Mouse (Mus musculus) CH12.LX (cell line): ENCODE data around the gene Fbxw22. TPM values are rescaled to one million over a fixed set of nuclear protein-coding genes. Genes with fewer than 3 reads are reported as not detected.
"Not testable (repeated sequence)": the region's sequence is repeated elsewhere in the genome, so short reads cannot be mapped to it uniquely, and the experiment has no call there.

Source experiments
- DNase-seq: peaks from one replicate; pipeline ENCODE4 v3.0.0-alpha.2; 2013; ENCODE audit errors: extremely low read depth
- H3K27ac ChIP-seq: 2 replicates; pipeline ENCODE4 v1.5.1; 2012; ENCODE audit warnings: low read depth, mild to moderate bottlenecking, control low read depth, moderate library complexity; ENCODE audit not compliant: insufficient read depth
- H3K27me3 ChIP-seq: replicated peaks from 2 replicates; pipeline ENCODE3; 2012; ENCODE audit warnings: inconsistent platforms
- H3K36me3 ChIP-seq, 2 experiments: replicated peaks in 1 of 2; 2 replicates each; pipeline versions ENCODE3 to v1.6.1; 2012; ENCODE audit warnings: inconsistent platforms in 1 of 2, low read length in 1 of 2, mild to moderate bottlenecking in 1 of 2, mixed read lengths in 1 of 2, moderate library complexity in 1 of 2; ENCODE audit not compliant: control insufficient read depth in 1 of 2, insufficient read depth in 1 of 2
- H3K4me1 ChIP-seq, 2 experiments: 2 replicates each; pipeline ENCODE4 v1.6.1; 2012; ENCODE audit warnings: inconsistent platforms in 1 of 2, moderate library complexity in 1 of 2; ENCODE audit not compliant: insufficient read depth in 2 of 2, control insufficient read depth in 1 of 2
- H3K4me2 ChIP-seq: 2 replicates; pipeline ENCODE4 v1.6.1; 2012; ENCODE audit warnings: low read depth, mild to moderate bottlenecking, control low read depth; ENCODE audit not compliant: poor library complexity, insufficient read depth, severe bottlenecking
- H3K4me3 ChIP-seq, 3 experiments: fragments of 150-350 bp in 1 of 3; sonication (generic) in 1 of 3; replicated peaks in 1 of 3; 2 replicates each; pipeline versions ENCODE3 to v1.5.1; 2011 to 2012; ENCODE audit warnings: low read depth in 2 of 3, low read length in 2 of 3, mild to moderate bottlenecking in 2 of 3, moderate library complexity in 2 of 3, control low read depth in 1 of 3, improper control_type of control experiment in 1 of 3, inconsistent platforms in 1 of 3, mixed read lengths in 1 of 3; ENCODE audit not compliant: poor library complexity in 1 of 3
- H3K79me2 ChIP-seq: replicated peaks from 2 replicates; pipeline ENCODE4 v1.6.1; 2012; ENCODE audit warnings: mild to moderate bottlenecking, moderate library complexity; ENCODE audit not compliant: control insufficient read depth, poor library complexity, insufficient read depth, severe bottlenecking; ENCODE audit errors: extremely low read depth
- H3K9ac ChIP-seq: 2 replicates; pipeline ENCODE4 v1.6.1; 2012; ENCODE audit warnings: low read depth, mild to moderate bottlenecking, control low read depth, moderate library complexity; ENCODE audit not compliant: insufficient read depth
- H3K9me3 ChIP-seq: replicated peaks from 2 replicates; pipeline ENCODE3; 2012; ENCODE audit warnings: low read length, inconsistent platforms, mixed read lengths
- CHD1 ChIP-seq: IDR thresholded peaks from 2 replicates; pipeline ENCODE4 v1.6.1; 2012; ENCODE audit warnings: low read depth, low read length, improper control_type of control experiment, inconsistent platforms
- CHD2 ChIP-seq: IDR thresholded peaks from 2 replicates; pipeline ENCODE4 v1.6.1; 2011; ENCODE audit warnings: low read length, improper control_type of control experiment
- CTCF ChIP-seq, 2 experiments: IDR thresholded peaks in 1 of 2; conservative IDR thresholded peaks in 1 of 2; 2 replicates each; pipeline ENCODE4 v1.5.1; 2011 to 2012; ENCODE audit warnings: low read depth in 2 of 2, low read length in 2 of 2, improper control_type of control experiment in 1 of 2, inconsistent platforms in 1 of 2, mild to moderate bottlenecking in 1 of 2, moderate library complexity in 1 of 2
- EP300 ChIP-seq: IDR thresholded peaks from 2 replicates; pipeline ENCODE4 v1.6.1; 2011; ENCODE audit warnings: low read length, improper control_type of control experiment
- ETS1 ChIP-seq: conservative IDR thresholded peaks from 2 replicates; pipeline ENCODE4 v1.6.1; 2012; ENCODE audit warnings: low read depth, mild to moderate bottlenecking, inconsistent platforms, low read length, improper control_type of control experiment, moderate library complexity
- GABPA ChIP-seq: IDR thresholded peaks from 2 replicates; pipeline ENCODE4 v1.6.1; 2012; ENCODE audit warnings: low read depth, low read length, improper control_type of control experiment, inconsistent platforms; ENCODE audit not compliant: insufficient replicate concordance
- HCFC1 ChIP-seq: IDR thresholded peaks from 2 replicates; pipeline ENCODE4 v1.6.1; 2012; ENCODE audit warnings: low read depth, mild to moderate bottlenecking, inconsistent platforms, low read length, improper control_type of control experiment
- JUN ChIP-seq: IDR thresholded peaks from 2 replicates; pipeline ENCODE4 v1.6.1; 2011; ENCODE audit warnings: low read depth, mild to moderate bottlenecking, low read length, improper control_type of control experiment, moderate library complexity; ENCODE audit not compliant: insufficient read depth
- MAFK ChIP-seq: IDR thresholded peaks from 2 replicates; pipeline ENCODE4 v1.6.1; 2011; ENCODE audit warnings: low read length, improper control_type of control experiment; ENCODE audit not compliant: insufficient replicate concordance
- PAX5 ChIP-seq: IDR thresholded peaks from 2 replicates; pipeline ENCODE4 v1.6.1; 2012; ENCODE audit warnings: low read length, inconsistent platforms, mixed read lengths
- POLR2AphosphoS2 ChIP-seq: IDR thresholded peaks from 2 replicates; pipeline ENCODE4 v1.6.1; 2011; ENCODE audit warnings: low read depth, low read length, improper control_type of control experiment
- RAD21 ChIP-seq: IDR thresholded peaks from 2 replicates; pipeline ENCODE4 v1.6.1; 2011; ENCODE audit warnings: low read depth, mild to moderate bottlenecking, low read length, improper control_type of control experiment, moderate library complexity
- SMC3 ChIP-seq: IDR thresholded peaks from 2 replicates; pipeline ENCODE4 v1.6.1; 2011; ENCODE audit warnings: low read depth, low read length, improper control_type of control experiment
- TBP ChIP-seq: conservative IDR thresholded peaks from 2 replicates; pipeline ENCODE4 v1.6.1; 2011; ENCODE audit warnings: low read depth, low read length, improper control_type of control experiment
- UBTF ChIP-seq: IDR thresholded peaks from 2 replicates; pipeline ENCODE4 v1.6.1; 2012; ENCODE audit warnings: low read depth, mild to moderate bottlenecking, inconsistent platforms, low read length, improper control_type of control experiment, moderate library complexity
- USF2 ChIP-seq: conservative IDR thresholded peaks from 2 replicates; pipeline ENCODE4 v1.6.1; 2011; ENCODE audit warnings: low read depth, low read length, improper control_type of control experiment
- ZKSCAN1 ChIP-seq: IDR thresholded peaks from 2 replicates; pipeline ENCODE4 v1.6.1; 2012; ENCODE audit warnings: low read depth, inconsistent platforms, low read length, improper control_type of control experiment, borderline replicate concordance
- ZMIZ1 ChIP-seq: IDR thresholded peaks from 2 replicates; pipeline ENCODE4 v1.6.1; 2012; ENCODE audit warnings: low read depth, mild to moderate bottlenecking, inconsistent platforms, low read length, improper control_type of control experiment
- dilution Hi-C: fragments of 300-500 bp; cut with MboI; formaldehyde crosslinking; loops from 2 replicates; pipeline ENCODE4 v1.14.3; 2020; ENCODE audit warnings: low sequenced_read_pairs; ENCODE audit not compliant: extremely low pct_unique_long_range_greater_than_20kb, extremely low pct_ligation_motif_present
- in situ Hi-C: fragments of 300-500 bp; cut with MboI; formaldehyde crosslinking; loops from 3 replicates; pipeline ENCODE4 v1.14.3; 2019; ENCODE audit warnings: low sequenced_read_pairs, low pct_ligation_motif_present, low pct_unique_long_range_greater_than_20kb, mixed read lengths
- polyA plus RNA-seq: library from polyadenylated mRNA; unstranded; fragments of >175 nt; gene quantifications from 2 replicates; pipeline ENCODE4 v1.2.1, GENCODE M21; 2012; ENCODE audit warnings: low read depth; ENCODE audit not compliant: insufficient read length
- total RNA-seq, 2 experiments: library from RNA; depleted of rRNA; stranded (reverse); fragments of 300-350 nt in 1 of 2; fragments of >200 nt in 1 of 2; gene quantifications; 2 replicates each; pipeline ENCODE4 v1.2.3; 2012 to 2014

Fbxw22 gene
- total RNA-seq (2012; rRNA removed) (not detected in 2 replicates), total RNA-seq (2014; rRNA removed) (not detected in 2 replicates), polyA plus RNA-seq (not detected in 2 replicates)

GRCm38 (mm10) chr9:109404196-109404595 is at the start of gene Fbxw22:
Gene Fbxw22 (minus strand): TSS chr9:109404296.
- H3K79me2 ChIP-seq, H3K9me3 ChIP-seq, H3K9ac ChIP-seq, dilution Hi-C loops, H3K4me3 ChIP-seq, in situ Hi-C loops, H3K4me1 ChIP-seq, DNase-seq, H3K27ac ChIP-seq, H3K4me2 ChIP-seq, H3K36me3 ChIP-seq: not testable (repeated sequence)
- peaks cover 11% of the 10 kb centered on the region for H3K27me3 ChIP-seq

GRCm38 (mm10) chr9:109449040-109449439 is 44.9 kb upstream of the Fbxw22 start, which contains the start of gene Fbxw16:
Gene Fbxw16 (minus strand): TSS chr9:109449140.
- no peak within 1 kb of the TSS for H3K4me3 ChIP-seq
- no peak within 1 kb of the TSS for H3K9ac ChIP-seq
- no peaks in the 10 kb centered on the region for H3K9me3 ChIP-seq
- DNase-seq, result no peak
- dilution Hi-C loops (no loop called here), in situ Hi-C loops (no loop called here)
- no peak within 1 kb of the TSS for H3K27ac ChIP-seq
- H3K36me3 ChIP-seq, result no peaks in the 10 kb centered on the region
- TF ChIP-seq TBP (no peak), HCFC1 (no peak), ZMIZ1 (no peak), USF2 (no peak), PAX5 (no peak), GABPA (no peak), ETS1 (no peak), ZKSCAN1 (no peak), RAD21 (no peak), SMC3 (no peak), EP300 (no peak), JUN (no peak), CHD1 (no peak), CTCF (conservative IDR thresholded peaks at IDR 0.05 in 1 of 2, IDR thresholded peaks at IDR 0.05 in 1 of 2; ENCODE audit: low read depth in 2 of 2, low read length in 2 of 2) (no peak), UBTF (no peak), CHD2 (no peak), MAFK (no peak), POLR2AphosphoS2 (no peak)
- no peaks in the 10 kb centered on the region for H3K79me2 ChIP-seq
- H3K27me3 ChIP-seq, result peaks cover 12% of the 10 kb centered on the region
- H3K4me2 ChIP-seq, result no peak within 1 kb of the TSS
- H3K4me1 ChIP-seq, result no peaks in the 10 kb centered on the region
